Mouse (Mus musculus): ENCODE results near the gene Adam30.

The Adam30 gene

DNA sequence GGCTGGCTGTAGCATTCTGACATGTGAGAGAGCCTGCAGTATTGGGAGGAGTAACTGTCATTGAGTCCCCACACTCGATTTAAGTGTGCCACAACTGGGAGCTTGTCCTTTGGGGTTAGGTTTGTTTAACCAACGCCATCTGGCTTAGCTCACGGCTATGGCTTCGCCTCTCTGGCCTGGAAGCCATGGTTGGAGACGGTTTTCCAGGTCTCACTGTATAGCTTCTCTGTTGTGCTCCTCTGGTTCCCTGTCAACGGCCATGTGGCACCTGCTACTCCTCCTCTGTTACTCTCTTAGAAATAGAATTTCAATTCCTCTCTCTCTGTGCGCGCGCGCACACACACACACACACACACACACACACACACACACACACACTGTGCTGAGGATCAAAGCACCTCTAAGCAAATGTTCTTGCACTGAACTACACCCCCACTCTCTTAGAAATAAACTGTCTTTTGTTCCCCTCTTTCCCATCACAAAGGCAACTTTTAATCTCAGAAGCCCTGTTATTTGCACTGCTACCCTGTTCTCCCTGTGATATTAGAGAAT is 24.8 kb downstream of the Adam30 start:
- no peak for DNase-seq (ENCODE audit: low spot score)

DNA sequence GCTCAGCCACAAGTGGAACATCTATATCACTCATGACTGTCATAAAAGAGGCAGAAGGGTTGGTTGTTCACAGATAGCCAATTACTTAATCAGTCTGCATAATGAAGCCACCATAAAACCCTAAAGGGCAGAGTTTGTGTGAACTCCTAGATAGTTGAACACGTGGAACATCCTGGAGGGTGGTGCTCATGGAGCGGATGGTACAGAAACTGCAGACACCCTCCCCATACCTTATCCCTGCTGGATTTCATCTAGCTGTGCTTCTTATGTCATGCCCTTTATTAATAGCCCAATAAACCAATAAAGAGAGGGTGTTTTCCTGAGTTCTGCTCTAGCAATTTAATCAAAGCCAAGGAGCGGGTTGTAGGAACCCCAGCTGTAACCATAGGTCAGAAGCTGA is 27.3 kb downstream of the Adam30 start:
- DNase-seq (ENCODE audit: low spot score), result no peak

DNA sequence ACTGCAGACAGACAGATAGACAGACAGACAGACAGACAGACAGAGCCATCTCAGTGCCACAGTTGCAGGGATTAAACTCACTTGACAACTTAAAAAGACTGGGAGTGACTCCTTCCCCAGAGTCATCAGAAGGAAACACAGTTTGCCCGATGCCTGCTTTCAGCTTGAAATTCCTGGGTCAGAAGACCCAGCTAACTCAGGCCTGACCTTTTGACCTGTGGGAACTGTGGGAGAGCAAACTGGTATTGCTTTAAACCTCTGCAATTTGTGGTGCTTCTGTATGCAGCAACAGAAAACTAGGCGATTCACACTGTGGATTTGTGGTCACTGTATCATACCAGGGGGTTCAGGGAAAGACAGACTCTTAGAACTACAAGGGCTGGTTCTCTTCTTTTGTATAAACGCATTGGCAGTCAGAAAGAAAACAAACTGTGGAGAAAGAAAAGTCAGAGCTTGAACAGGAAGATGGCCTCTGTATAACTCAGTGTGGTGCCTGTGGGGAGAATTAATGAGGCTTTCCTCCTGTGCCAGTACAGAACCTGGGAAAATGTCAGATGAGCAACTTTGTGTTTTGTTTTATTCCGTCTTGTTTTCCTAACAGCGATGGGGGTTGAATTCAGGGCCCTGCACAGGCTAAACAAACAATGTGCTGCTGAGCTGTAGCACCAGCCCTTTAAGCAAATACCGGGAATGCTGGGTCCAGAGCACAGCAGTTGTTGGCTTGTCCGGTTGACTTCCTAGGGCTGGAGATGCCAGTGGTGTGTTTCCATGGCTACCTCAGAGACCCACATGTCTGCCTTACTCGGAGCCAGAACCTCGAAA is 37.5 kb downstream of the Adam30 start:
- no peak for DNase-seq (ENCODE audit: low spot score)

DNA sequence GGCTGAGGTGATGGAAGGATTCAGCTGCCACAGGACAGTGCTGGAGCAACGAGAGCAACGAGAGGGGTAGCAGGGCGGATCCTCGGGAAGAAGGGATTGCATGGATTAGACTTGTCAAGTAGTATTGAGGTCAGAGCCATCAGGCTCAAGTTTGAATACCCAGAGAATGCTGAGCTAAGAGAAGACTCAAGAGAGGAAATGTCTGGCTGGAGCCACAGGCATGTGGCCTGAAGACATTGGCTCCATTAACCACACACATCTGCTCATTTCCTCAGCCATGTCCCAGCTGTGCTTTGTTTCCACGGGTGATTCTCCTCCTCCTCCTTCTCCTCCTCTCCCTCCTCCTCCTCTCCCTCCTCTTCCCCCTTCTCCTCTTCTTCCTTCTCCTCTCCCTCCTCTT is 39.3 kb downstream of the Adam30 start:
- no peak for DNase-seq (ENCODE audit: low spot score)

DNA sequence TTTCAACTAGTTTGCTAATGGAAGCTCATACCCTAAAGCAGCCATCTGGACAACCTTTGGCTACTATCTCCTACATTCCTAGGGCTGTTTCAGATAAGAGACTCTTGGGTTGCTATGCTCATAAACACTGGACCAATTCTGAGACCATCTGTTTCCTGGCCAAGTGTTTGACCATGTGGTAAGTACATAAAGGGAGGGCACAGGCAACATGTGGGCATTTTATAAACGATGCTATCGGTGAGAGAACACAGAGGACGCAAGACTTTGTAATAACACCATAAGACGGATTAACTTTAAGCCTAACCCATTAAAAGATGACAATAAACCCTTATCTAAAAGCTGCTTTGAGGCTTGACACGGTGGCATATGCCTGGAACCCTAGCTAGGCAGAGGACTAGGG is 42.9 kb downstream of the Adam30 start:
- DNase-seq (ENCODE audit: low spot score), result no peak

DNA sequence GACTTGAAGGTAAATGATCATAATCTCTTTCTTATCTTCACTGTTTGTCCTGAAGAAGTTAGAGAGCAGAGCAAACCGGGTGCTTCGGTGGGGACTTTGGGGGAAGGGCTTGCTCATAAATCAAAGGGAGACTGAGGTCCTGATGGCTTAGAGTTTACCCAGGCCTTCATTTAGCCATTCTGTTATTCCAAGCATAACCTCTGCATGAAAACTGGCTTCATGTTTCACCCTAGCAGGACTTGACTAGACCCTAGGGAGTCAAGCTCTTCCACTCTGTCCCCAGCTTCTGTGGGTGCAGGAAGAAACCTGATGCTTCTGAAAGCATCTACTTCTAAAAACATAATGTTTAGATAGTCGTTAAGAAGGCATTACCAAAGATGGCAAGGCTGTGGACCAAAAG is 46.5 kb downstream of the Adam30 start:
- no peak for DNase-seq (ENCODE audit: low spot score)

DNA sequence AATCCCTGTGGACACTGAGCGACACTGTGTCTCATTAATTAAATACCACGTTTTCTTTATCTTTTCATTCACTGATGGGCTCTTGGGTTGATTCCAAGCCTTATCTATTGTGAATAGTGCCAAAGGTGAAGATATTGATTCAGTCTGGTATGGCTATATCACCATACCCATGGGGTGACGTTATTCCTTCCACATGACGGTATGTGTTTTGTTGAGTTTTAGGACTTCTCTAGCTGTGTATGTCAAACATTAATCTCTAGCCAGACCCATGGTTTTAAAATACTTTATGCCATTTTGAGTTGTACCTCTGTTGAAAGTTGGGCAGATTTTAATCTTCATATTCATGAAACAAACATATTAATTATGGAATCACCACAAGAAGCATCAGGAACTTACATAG is 48.7 kb downstream of the Adam30 start:
- DNase-seq (ENCODE audit: low spot score), result no peak

DNA sequence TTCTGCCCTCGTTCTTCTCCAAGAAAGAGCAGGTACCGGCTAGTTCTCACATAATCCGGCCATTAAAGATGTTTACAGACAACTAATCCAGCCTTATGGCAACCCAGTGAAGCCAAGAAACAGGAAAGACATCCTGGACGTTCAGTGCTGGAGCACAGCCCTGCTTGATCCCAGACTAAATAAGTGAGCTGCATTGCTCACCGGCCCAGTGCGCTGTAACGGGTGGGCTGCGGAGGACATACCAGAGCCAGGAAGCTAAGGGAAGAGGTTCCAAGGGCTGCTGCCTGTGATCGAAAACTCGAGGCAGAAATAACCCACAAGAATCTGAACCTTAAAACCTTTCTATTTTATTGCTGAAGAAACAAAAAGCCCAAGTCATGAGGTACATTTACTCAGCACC is 50.4 kb downstream of the Adam30 start:
- no peak for DNase-seq (ENCODE audit: low spot score)

DNA sequence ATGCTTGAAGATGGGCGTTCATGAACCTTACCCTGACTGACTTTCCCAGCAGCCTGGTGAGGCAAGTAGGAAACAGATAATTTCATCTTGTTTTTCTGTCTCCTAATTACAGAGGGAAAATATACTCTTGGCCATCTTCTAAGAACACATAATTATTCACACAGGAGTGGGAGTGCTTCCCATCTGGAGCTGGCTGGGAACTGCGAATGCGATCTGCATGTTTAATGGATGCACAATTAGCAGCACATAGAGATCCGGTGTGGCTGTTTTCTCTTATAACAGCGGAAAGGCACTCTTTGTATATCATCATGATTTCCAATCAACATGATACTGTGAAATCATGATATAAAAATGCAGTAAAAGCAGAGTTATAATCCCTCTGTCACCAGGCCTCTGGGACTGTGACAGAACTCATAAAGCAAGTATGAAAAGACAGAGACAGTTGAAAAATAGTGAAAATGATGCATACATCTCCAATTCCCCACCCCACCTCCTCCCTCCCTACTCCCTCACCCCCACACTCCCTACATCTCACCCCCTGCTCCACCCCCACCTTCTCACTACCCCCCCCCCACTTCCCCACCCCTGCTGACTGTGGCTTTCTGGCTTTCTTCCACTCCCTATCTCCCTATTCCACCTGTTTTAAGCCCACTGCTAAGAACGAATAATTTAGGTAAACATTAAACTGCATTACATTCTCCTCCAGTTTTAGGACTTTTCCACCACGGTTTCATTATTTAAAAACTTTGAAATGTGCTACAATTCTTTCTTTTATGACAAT is 51.1 kb downstream of the Adam30 start:
- DNase-seq (ENCODE audit: low spot score), result no peak
